Mouse (Mus musculus): ENCODE results near the gene Clta. TPM values are rescaled to one million over a fixed set of nuclear protein-coding genes. Genes with fewer than 3 reads are reported as not detected.

Gene Clta
- total and polyA plus RNA-seq, 3 experiments = 451 to 589 TPM; not detected in 1

DNA sequence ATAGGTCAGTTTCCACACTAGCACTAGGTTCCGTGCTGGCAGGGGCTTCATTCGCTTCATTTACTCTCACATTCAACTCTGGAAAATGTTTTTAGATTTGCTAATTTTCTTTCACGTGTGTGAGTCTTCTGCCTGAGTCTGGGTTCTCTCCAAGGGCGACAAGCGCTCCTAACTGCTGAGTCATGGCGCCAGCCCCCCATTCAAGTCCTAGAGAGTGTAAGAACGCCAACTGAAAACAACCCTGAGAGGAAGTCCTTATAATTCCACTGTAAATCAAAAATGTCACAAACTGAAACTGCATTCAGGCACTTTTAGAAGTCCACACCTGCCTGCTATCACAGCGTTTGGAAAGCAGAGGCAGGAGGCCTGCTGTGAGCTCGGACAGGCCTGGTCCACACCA, 57.8 kb downstream of the Clta start:
- Histone ChIP-seq H3K9me3 (replicated peaks; ENCODE audit: insufficient read depth, low read length) (no peaks in the 10 kb centered on the region), H3K4me3 (ENCODE audit: control insufficient read depth in 1 of 2, insufficient read depth in 1 of 2, low read depth in 2 of 2, low read length in 2 of 2) (no peak overlapping the region), H3K4me1 (ENCODE audit: control insufficient read depth in 1 of 2, insufficient read depth in 2 of 2, low read length in 2 of 2) (peaks cover 0 to 6% of the 10 kb centered on the region in 2 experiments; a peak in 2 of 4 replicates), H3K27me3 (ENCODE audit: control insufficient read depth in 1 of 2, insufficient read depth in 2 of 2, low read length in 2 of 2) (no peaks in the 10 kb centered on the region), H3K27ac (ENCODE audit: control insufficient read depth, low read depth, low read length) (peak overlapping the region; percentile 65; the same call in 1 of the 2 replicates), H3K36me3 (ENCODE audit: control insufficient read depth in 1 of 2, insufficient read depth in 2 of 2, low read length in 2 of 2) (peaks cover 0 to 10% of the 10 kb centered on the region in 2 experiments; a peak in 3 of 4 replicates), H3K79me2 (ENCODE audit: control insufficient read depth, insufficient read depth, low read length, poor library complexity) (no peaks in the 10 kb centered on the region), H3K9ac (ENCODE audit: control insufficient read depth, low read depth, low read length, poor library complexity, severe bottlenecking) (no peak overlapping the region)
- DNase-seq (ENCODE audit: low read depth, low spot score) = peak; percentile 65
- TF ChIP-seq KAT2A (conservative IDR thresholded peaks at IDR 0.05; ENCODE audit: low read depth, low read length) (no peak), BHLHE40 (IDR thresholded peaks at IDR 0.05; ENCODE audit: borderline replicate concordance, low read depth, low read length) (no peak)

DNA sequence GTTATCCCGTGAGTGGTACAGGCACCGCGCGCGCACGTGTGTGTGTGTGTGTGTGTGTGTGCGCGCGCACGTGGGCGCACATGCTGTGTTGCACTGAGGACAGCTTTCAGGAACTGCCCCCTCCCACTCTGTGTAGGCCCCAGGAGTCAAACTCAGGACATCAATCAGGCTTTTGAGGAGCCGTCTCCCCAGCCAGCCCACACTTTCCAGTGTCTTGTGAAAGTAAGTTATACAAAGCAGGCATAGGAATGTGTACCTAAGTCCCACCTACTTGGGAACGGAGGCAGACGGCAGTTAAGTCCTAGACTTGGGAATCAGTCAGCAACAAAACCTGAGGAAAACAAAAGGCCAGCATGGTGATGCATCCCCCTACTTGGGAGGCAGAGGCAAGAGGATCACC, 58.6 kb downstream of the Clta start:
- no peak for DNase-seq (ENCODE audit: low read depth, low spot score)
- Histone ChIP-seq H3K4me3 (ENCODE audit: control insufficient read depth in 1 of 2, insufficient read depth in 1 of 2, low read depth in 2 of 2, low read length in 2 of 2) (no peak overlapping the region), H3K27me3 (ENCODE audit: control insufficient read depth in 1 of 2, insufficient read depth in 2 of 2, low read length in 2 of 2) (no peaks in the 10 kb centered on the region), H3K36me3 (ENCODE audit: control insufficient read depth in 1 of 2, insufficient read depth in 2 of 2, low read length in 2 of 2) (peaks cover 0 to 10% of the 10 kb centered on the region in 2 experiments; a peak in 3 of 4 replicates), H3K27ac (ENCODE audit: control insufficient read depth, low read depth, low read length) (no peak overlapping the region), H3K9ac (ENCODE audit: control insufficient read depth, low read depth, low read length, poor library complexity, severe bottlenecking) (no peak overlapping the region), H3K9me3 (replicated peaks; ENCODE audit: insufficient read depth, low read length) (no peaks in the 10 kb centered on the region), H3K4me1 (ENCODE audit: control insufficient read depth in 1 of 2, insufficient read depth in 2 of 2, low read length in 2 of 2) (peaks cover 0 to 6% of the 10 kb centered on the region in 2 experiments; a peak in 2 of 4 replicates), H3K79me2 (ENCODE audit: control insufficient read depth, insufficient read depth, low read length, poor library complexity) (peaks cover 4% of the 10 kb centered on the region; the same call in 1 of the 2 replicates)
- TF ChIP-seq USF2 (IDR thresholded peaks at IDR 0.05; ENCODE audit: borderline replicate concordance in 1 of 2, insufficient read depth in 1 of 2, low read depth in 1 of 2, low read length in 2 of 2) (no peak), NRF1 (IDR thresholded peaks at IDR 0.05; ENCODE audit: insufficient read depth, low read depth, low read length, poor library complexity, severe bottlenecking) (no peak), TCF12 (IDR thresholded peaks at IDR 0.05; ENCODE audit: low read depth, low read length) (no peak), CHD2 (IDR thresholded peaks at IDR 0.05; ENCODE audit: low read length) (no peak), RAD21 (IDR thresholded peaks at IDR 0.05; ENCODE audit: low read depth, low read length) (no peak), MYC (IDR thresholded peaks at IDR 0.05; ENCODE audit: low read depth, low read length) (no peak), ZMIZ1 (IDR thresholded peaks at IDR 0.05; ENCODE audit: low read depth, low read length) (no peak), MYB (IDR thresholded peaks at IDR 0.05; ENCODE audit: low read depth, low read length) (no peak)

DNA sequence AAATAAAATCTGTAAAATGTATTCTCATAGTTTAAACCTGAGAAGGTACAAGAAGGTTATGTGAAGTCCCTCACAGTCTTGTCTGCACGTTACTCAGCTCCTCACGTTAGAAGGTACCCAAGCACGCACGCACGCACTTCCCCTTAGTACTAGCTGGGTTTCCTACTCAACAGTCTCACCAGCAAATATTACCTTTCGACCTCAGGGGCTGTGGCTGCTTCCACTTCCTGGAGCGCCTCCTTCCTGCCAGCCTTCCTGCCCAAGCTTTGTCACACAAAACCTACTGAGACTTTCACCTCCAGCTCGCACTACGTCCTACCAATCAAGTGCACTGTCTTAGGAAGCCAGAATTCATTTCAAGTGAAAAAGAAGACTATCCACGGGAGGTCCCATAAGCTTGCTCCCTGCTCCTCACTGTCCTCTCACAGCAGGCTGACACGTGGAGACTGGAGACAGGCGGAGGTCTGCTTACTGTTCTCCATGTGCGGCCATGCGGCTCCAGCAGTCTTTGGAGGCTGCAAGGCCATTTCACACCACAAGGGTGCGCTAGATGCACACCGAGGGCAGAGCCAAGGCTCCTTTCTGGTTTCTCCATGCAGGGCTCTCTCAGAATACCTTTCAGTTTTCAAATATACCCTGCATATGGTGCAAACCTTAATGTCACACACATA, 61.2 kb downstream of the Clta start:
- Histone ChIP-seq H3K79me2 (ENCODE audit: control insufficient read depth, insufficient read depth, low read length, poor library complexity) (peaks cover 18% of the 10 kb centered on the region), H3K36me3 (ENCODE audit: control insufficient read depth in 1 of 2, insufficient read depth in 2 of 2, low read length in 2 of 2) (peaks cover 0 to 10% of the 10 kb centered on the region in 2 experiments; a peak in 3 of 4 replicates), H3K27me3 (ENCODE audit: control insufficient read depth in 1 of 2, insufficient read depth in 2 of 2, low read length in 2 of 2) (no peaks in the 10 kb centered on the region), H3K4me3 (ENCODE audit: control insufficient read depth in 1 of 2, insufficient read depth in 1 of 2, low read depth in 2 of 2, low read length in 2 of 2) (peak overlapping the region; percentile 12 to 37; a peak in 3 of 4 replicates), H3K9me3 (replicated peaks; ENCODE audit: insufficient read depth, low read length) (no peaks in the 10 kb centered on the region), H3K9ac (ENCODE audit: control insufficient read depth, low read depth, low read length, poor library complexity, severe bottlenecking) (peak overlapping the region; percentile 74), H3K27ac (ENCODE audit: control insufficient read depth, low read depth, low read length) (peak overlapping the region; percentile 66), H3K4me1 (ENCODE audit: control insufficient read depth in 1 of 2, insufficient read depth in 2 of 2, low read length in 2 of 2) (peaks cover 0 to 6% of the 10 kb centered on the region in 2 experiments; a peak in 3 of 4 replicates)
- peak; percentile 92 for DNase-seq (ENCODE audit: low read depth, low spot score)
- TF ChIP-seq TCF12 (IDR thresholded peaks at IDR 0.05; ENCODE audit: low read depth, low read length) = peak; percentile 18; the same call in 1 of the 2 replicates
- TF ChIP-seq USF2 (IDR thresholded peaks at IDR 0.05; ENCODE audit: borderline replicate concordance in 1 of 2, insufficient read depth in 1 of 2, low read depth in 1 of 2, low read length in 2 of 2) = no peak
- peak; percentile 93 for TF ChIP-seq RAD21 (IDR thresholded peaks at IDR 0.05; ENCODE audit: low read depth, low read length)
- TF ChIP-seq NELFE (IDR thresholded peaks at IDR 0.05; ENCODE audit: low read depth, low read length) = peak; percentile 46; the same call in 1 of the 2 replicates
- TF ChIP-seq POLR2AphosphoS2 (IDR thresholded peaks at IDR 0.05; ENCODE audit: low read length) = no peak
- TF ChIP-seq RCOR1 (IDR thresholded peaks at IDR 0.05; ENCODE audit: low read depth, low read length) = no peak
- peak; percentile 70 for TF ChIP-seq TBP (IDR thresholded peaks at IDR 0.05; ENCODE audit: low read depth, low read length)
- peak; percentile 95 for TF ChIP-seq MXI1 (IDR thresholded peaks at IDR 0.05; ENCODE audit: low read depth, low read length)
- peak; percentile 87 for TF ChIP-seq SIN3A (IDR thresholded peaks at IDR 0.05; ENCODE audit: low read length)
- peak; percentile 74 for TF ChIP-seq ZC3H11A (IDR thresholded peaks at IDR 0.05; ENCODE audit: low read depth, low read length)
- peak; percentile 89 to 98 (median 94) for TF ChIP-seq CTCF (IDR thresholded peaks at IDR 0.05 in 2 of 3, conservative IDR thresholded peaks at IDR 0.05 in 1 of 3; ENCODE audit: control insufficient read depth in 1 of 3, insufficient read depth in 1 of 3, low read depth in 2 of 3, low read length in 3 of 3, poor library complexity in 1 of 3, severe bottlenecking in 1 of 3)
- TF ChIP-seq CHD1 (IDR thresholded peaks at IDR 0.05; ENCODE audit: low read depth, low read length) = no peak
- peak; percentile 96 for TF ChIP-seq MAX (IDR thresholded peaks at IDR 0.05; ENCODE audit: low read length)
- TF ChIP-seq SMC3 (IDR thresholded peaks at IDR 0.05; ENCODE audit: low read depth, low read length) = peak; percentile 84
- no peak for TF ChIP-seq UBTF (IDR thresholded peaks at IDR 0.05; ENCODE audit: borderline replicate concordance, insufficient read depth, low read depth, low read length)
- peak; percentile 99 for TF ChIP-seq MYC (IDR thresholded peaks at IDR 0.05; ENCODE audit: low read depth, low read length)
- TF ChIP-seq ZKSCAN1 (IDR thresholded peaks at IDR 0.05; ENCODE audit: low read depth, low read length) = no peak
